Mouse (Mus musculus) ovary, postnatal 14 days (tissue): Measurements from ENCODE around the gene Slc25a12.

Source experiments
- DNase-seq: peaks from one replicate; pipeline ENCODE4 v3.0.0; 2022; ENCODE audit warnings: low spot score

The Slc25a12 gene

DNA sequence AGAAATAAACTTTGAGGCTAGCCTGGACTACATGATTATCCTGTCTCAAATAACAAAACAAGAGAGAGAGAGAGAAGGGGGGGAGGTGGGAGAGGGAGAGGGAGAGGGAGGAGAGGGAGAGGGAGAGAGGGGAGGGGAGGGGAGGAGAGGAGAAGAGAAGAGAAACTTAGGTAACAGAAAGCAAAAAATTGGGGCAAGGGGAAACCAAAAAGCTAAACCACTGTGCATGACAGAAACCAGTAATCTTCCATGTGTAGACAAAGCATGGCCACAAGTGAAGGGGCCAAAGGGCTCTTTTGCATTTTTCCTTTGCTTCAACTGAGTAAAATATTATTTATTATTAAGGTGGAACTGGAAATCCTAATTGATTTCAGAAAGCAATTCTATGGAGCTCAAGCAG, 61.2 kb downstream of the Slc25a12 start:
- no peak for DNase-seq

DNA sequence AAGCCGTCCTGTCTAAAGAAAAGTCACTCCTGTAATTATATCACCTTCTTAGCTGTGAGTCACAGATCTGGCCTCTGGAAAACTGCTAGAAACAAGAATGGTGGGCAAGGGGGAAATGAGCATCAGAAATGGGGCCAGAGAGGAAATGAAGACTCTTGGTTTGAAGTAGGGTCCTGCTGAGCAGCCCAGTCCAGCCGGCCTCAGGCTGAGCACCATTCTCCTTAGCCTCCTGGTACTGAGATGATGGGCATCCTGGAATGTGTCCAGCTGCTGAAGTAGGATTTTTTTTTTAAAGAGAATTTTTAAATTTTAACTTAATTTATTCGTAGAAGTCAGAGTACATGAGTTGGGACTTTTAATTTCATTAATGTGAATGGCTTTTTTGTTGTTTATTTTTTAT, 62.7 kb downstream of the Slc25a12 start:
- no peak for DNase-seq

DNA sequence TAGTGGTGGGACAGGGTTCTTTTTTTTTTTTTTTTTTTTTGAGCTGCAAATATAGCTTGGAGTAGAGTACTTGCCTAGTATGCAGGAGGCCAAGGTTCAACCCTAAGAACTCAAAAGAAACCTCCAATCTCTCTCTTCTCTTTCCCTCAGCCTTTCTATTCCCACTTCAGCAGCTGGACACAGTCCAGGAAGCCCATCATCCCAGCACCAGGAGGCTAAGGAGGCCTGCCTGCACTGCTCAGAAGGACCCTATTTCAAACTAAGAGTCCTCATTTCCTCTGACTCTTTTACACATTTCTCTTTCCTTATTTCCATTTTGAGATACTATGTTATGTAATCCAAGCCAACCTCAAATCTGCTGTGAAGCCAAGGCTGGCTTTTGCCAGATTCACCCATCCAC, 64.3 kb downstream of the Slc25a12 start:
- DNase-seq, result no peak

DNA sequence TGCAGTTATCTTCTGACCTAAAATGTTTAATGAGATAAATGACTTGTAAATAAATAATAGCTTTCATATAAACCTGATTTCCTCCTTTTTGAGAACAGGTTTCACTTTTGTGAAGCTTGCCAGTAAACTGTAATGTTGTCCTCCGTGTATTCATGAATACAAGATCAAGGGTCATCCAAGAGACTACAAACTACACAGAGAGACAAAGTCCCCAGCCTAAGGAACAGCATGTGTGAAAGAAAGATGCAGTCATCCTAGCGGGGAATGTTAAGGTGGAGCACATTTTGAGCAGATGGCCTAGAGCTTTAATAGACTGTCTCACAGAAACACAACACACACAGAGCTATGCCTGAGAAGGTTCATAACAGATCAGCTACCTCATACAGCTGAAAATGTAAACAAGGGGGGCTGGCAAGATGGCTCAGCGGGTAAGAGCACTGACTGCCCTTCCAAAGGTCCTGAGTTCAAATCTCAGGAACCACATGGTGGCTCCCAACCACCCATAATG, 65.3 kb downstream of the Slc25a12 start:
- DNase-seq, result no peak

GRCm38 (mm10) chr2:71298729-71299128, 68.8 kb downstream of the Slc25a12 start:
- no peak for DNase-seq

- no peak for DNase-seq
Observed at GRCm38 (mm10) chr2:71297501-71297900, 70.0 kb downstream of the Slc25a12 start.

- no peak for DNase-seq
Observed at GRCm38 (mm10) chr2:71295844-71296243, 71.7 kb downstream of the Slc25a12 start.

- no peak for DNase-seq
Observed at GRCm38 (mm10) chr2:71294489-71294888, 73.1 kb downstream of the Slc25a12 start.

- DNase-seq, result no peak
Observed at GRCm38 (mm10) chr2:71293983-71294382, 73.6 kb downstream of the Slc25a12 start.

GRCm38 (mm10) chr2:71291566-71291965, 76.0 kb downstream of the Slc25a12 start:
- DNase-seq, result no peak

- no peak for DNase-seq
Observed at GRCm38 (mm10) chr2:71290107-71290775, 77.3 kb downstream of the Slc25a12 start.

DNA sequence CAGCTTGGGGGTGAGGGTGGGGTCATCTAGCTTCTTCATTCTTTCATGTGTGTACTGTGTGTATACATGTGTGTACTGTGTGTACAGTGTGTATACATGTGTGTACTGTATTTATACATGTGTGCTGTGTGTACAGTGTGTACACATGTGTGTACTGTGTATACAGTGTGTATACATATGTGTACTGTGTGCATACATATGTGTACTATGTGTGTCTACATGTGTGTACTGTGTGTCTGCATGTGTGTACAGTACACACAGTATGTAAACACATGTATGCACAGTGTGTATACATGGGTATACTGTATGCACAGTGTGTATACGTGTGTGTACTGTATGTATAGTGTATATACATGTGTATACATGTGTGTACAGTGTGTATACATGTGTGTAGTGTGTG, 85.6 kb downstream of the Slc25a12 start:
- DNase-seq, result no peak

- DNase-seq, result no peak
Observed at GRCm38 (mm10) chr2:71278791-71279775, 88.5 kb downstream of the Slc25a12 start.

- DNase-seq, result no peak
Observed at GRCm38 (mm10) chr2:71275734-71276133, 91.8 kb downstream of the Slc25a12 start.

DNA sequence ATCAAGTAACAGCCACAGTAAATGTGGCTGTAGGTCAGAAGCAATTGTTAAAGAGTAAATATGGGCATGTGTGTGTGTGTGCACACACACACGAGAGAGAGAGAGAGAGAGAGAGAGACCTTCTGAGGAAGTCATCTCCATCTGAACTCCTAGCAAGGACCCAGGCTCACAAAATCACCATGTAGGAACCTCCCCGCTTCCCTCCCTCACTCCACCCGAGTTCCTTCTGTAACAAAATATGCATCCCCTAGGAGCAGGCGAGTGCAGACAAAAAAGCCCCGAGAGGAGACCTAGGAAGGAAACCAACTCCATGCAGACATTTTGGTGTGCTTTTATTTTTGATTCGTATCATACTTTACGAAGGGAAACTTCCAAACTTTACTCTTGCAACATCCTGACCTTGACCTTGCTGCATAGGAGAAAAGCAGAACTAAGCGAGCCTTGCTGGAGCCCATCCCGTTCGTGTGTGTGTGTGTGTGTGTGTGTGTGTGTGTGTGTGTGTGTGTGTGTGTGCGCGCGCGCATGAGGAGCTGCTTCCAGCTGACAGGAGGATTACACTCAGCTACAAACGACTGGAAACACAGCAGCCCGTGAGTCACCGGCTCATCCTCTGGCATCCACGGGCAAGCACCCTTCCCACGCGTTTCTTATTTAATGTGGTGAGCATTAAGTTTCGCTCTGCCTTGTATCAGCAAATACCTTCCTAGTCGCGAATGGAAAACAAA, 93.4 kb downstream of the Slc25a12 start:
- peak; percentile 39 for DNase-seq

GRCm38 (mm10) chr2:71270085-71270484, 97.5 kb downstream of the Slc25a12 start:
- no peak for DNase-seq

GRCm38 (mm10) chr2:71269332-71269731, 98.2 kb downstream of the Slc25a12 start:
- DNase-seq, result no peak

GRCm38 (mm10) chr2:71268691-71269090, 98.9 kb downstream of the Slc25a12 start:
- no peak for DNase-seq

- no peak for DNase-seq
Observed at GRCm38 (mm10) chr2:71264585-71264984, 103.0 kb downstream of the Slc25a12 start.

GRCm38 (mm10) chr2:71256581-71256980, 111.0 kb downstream of the Slc25a12 start:
- no peak for DNase-seq

DNA sequence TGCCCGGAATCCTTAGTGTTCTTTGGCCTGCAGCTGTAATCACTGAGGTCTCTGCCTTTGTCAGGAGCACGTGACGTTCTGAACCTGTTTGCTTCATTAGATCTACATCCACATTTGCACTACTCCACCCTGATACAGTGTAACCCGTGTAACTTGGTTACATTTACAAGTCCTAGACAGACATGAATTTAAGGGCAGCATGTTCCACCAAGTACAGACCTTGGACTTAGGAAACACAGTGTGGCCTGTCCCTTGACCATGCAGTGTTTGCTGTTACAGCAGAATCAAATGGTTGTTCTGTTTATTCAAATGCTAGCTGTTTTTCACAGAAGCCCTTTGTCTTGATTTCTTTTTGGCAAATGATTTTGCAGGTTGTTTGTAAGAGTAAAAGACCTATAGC, 112.7 kb downstream of the Slc25a12 start:
- no peak for DNase-seq

DNA sequence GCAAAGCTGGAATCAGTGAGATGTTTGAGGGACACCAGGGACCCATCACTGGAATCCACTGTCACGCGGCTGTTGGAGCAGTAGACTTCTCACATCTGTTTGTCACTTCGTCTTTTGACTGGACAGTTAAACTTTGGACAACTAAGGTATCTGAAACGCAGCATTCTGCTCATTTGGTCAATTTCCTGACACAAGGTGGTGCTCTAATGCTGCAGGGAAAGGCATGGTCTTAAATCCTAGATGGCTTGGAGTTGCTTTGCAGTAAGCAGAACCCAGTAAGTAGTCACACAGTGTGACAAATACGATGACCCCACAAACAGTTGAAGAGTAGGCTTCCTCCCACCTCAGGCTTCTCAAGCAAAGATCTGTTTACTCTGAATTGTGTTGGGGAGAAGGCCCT, 116.7 kb downstream of the Slc25a12 start:
- no peak for DNase-seq
